Mouse (Mus musculus): Measurements from ENCODE around the gene Ccdc86. TPM values are rescaled to one million over a fixed set of nuclear protein-coding genes. Genes with fewer than 3 reads are reported as not detected.
A peak's percentile ranks its signal among the peaks of the same experiment; 100 is the strongest.

Ccdc86 gene
- polyA plus RNA-seq, 1 experiment from 2014 or later, result 12.5 TPM

DNA sequence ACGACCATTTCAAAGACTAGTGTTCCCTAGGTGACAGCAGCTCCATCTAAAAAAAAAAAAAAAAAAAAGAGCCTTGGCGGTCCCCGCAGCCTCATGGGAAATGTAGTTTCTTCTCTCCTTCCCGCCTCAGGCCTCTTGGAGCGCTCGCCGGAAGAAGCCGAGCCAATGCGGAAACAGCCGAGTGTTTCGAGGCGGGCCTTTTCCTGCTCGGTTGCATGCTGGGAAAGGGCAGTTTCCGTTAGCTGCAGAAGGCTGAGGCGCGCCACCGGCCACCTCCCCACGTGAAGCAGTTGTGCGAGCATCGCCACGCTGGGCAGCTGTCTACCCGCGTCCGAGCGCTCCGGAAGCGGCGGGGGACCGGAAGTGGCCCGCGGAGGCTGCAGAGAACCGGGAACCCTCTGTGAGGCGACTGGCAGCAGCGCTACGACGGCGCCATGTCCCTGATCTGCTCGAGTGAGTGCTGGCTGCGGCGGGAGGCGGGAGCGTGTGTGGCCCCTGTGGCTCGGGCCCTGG is 54.0 kb downstream of the Ccdc86 start, which contains the start of gene Prpf19:
Gene Prpf19, plus strand, starts transcription at position 216 of the 513 bp plus-strand sequence.
- Histone ChIP-seq H3K9me3 (ENCODE audit: control insufficient read depth, low read length) (no peaks in the 10 kb centered on the region), H3K27me3 (ENCODE audit: control insufficient read depth, insufficient read depth, low read length) (no peaks in the 10 kb centered on the region), H3K4me2 (ENCODE audit: low read length) (peak within 1 kb of the TSS; percentile 92), H3K4me3 (replicated peaks; ENCODE audit: low read depth, low read length) (peak within 1 kb of the TSS; percentile 85), H3K4me1 (ENCODE audit: control insufficient read depth, insufficient read depth, low read length) (peaks cover 12% of the 10 kb centered on the region), H3K27ac (replicated peaks; ENCODE audit: low read depth, low read length) (peak within 1 kb of the TSS; percentile 89), H3K36me3 (ENCODE audit: control insufficient read depth, insufficient read depth, low read length) (peaks cover 24% of the 10 kb centered on the region), H3K9ac (replicated peaks; ENCODE audit: low read length) (peak within 1 kb of the TSS; percentile 85)
- DNase-seq (peak; percentile 99), ATAC-seq (ENCODE audit: low FRiP score, low TSS enrichment) (peak; percentile 96)
- WGBS, result under 1% methylated on average over 43 of the region's 43 CpGs

GRCm38 (mm10) chr19:10892201-10892600 is 56.9 kb downstream of the Ccdc86 start:
- Histone ChIP-seq H3K36me3 (ENCODE audit: control insufficient read depth, insufficient read depth, low read length) (no peaks in the 10 kb centered on the region), H3K9me3 (ENCODE audit: control insufficient read depth, low read length) (no peaks in the 10 kb centered on the region), H3K27ac (replicated peaks; ENCODE audit: low read depth, low read length) (no peak overlapping the region), H3K4me3 (replicated peaks; ENCODE audit: low read depth, low read length) (no peak overlapping the region), H3K9ac (replicated peaks; ENCODE audit: low read length) (no peak overlapping the region), H3K4me1 (ENCODE audit: control insufficient read depth, insufficient read depth, low read length) (peaks cover 12% of the 10 kb centered on the region), H3K4me2 (ENCODE audit: low read length) (no peak overlapping the region), H3K27me3 (ENCODE audit: control insufficient read depth, insufficient read depth, low read length) (no peaks in the 10 kb centered on the region)
- DNase-seq (no peak), ATAC-seq (ENCODE audit: low FRiP score, low TSS enrichment) (no peak)
- 89% methylated on average over 3 of the region's 3 CpGs for WGBS

Other genes starting within 250 kb of the Ccdc86 start
- 0.16 and 0.25 TPM in 2 replicates for gene Cd5, start 210.3 kb downstream of the Ccdc86 start, polyA plus RNA-seq (2014; fragmentation: Nextera tagmentation; extraction: Ambion mirVana)
- gene Cd6, start 119.2 kb downstream of the Ccdc86 start, polyA plus RNA-seq (2014; fragmentation: Nextera tagmentation; extraction: Ambion mirVana), result not detected in 2 replicates
- 0.20 and 0.54 TPM in 2 replicates for gene Slc15a3, start 109.5 kb downstream of the Ccdc86 start, polyA plus RNA-seq (2014; fragmentation: Nextera tagmentation; extraction: Ambion mirVana)
- gene Tmem132a, start 79.3 kb downstream of the Ccdc86 start, polyA plus RNA-seq (2014; fragmentation: Nextera tagmentation; extraction: Ambion mirVana), result 183 and 191 TPM in 2 replicates
- 35.8 and 41.2 TPM in 2 replicates for gene Tmem109, start 67.3 kb downstream of the Ccdc86 start, polyA plus RNA-seq (2014; fragmentation: Nextera tagmentation; extraction: Ambion mirVana)
- 39.2 and 69.0 TPM in 2 replicates for gene Prpf19, start 54.0 kb downstream of the Ccdc86 start, polyA plus RNA-seq (2014; fragmentation: Nextera tagmentation; extraction: Ambion mirVana)
- 0.33 and 0.38 TPM in 2 replicates for gene Zp1, start 28.6 kb downstream of the Ccdc86 start, polyA plus RNA-seq (2014; fragmentation: Nextera tagmentation; extraction: Ambion mirVana)
- 0.16 and 0.18 TPM in 2 replicates for gene Ptgdr2, start 12.1 kb downstream of the Ccdc86 start, polyA plus RNA-seq (2014; fragmentation: Nextera tagmentation; extraction: Ambion mirVana)
- not detected in 2 replicates for gene Ms4a10, start 25.4 kb upstream of the Ccdc86 start, polyA plus RNA-seq (2014; fragmentation: Nextera tagmentation; extraction: Ambion mirVana)
- gene Ms4a15, start 44.0 kb upstream of the Ccdc86 start, polyA plus RNA-seq (2014; fragmentation: Nextera tagmentation; extraction: Ambion mirVana), result not detected in 2 replicates
- not detected in 2 replicates for gene Ms4a18, start 68.8 kb upstream of the Ccdc86 start, polyA plus RNA-seq (2014; fragmentation: Nextera tagmentation; extraction: Ambion mirVana)
- gene Ms4a8a, start 131.8 kb upstream of the Ccdc86 start, polyA plus RNA-seq (2014; fragmentation: Nextera tagmentation; extraction: Ambion mirVana), result not detected in 2 replicates
- not detected in 2 replicates for gene 1700017D01Rik, start 181.6 kb upstream of the Ccdc86 start, polyA plus RNA-seq (2014; fragmentation: Nextera tagmentation; extraction: Ambion mirVana)
- not detected in 2 replicates for gene 1700025F22Rik, start 216.1 kb upstream of the Ccdc86 start, polyA plus RNA-seq (2014; fragmentation: Nextera tagmentation; extraction: Ambion mirVana)
- gene Ms4a13, start 247.5 kb upstream of the Ccdc86 start, polyA plus RNA-seq (2014; fragmentation: Nextera tagmentation; extraction: Ambion mirVana), result not detected in 2 replicates